Mouse (Mus musculus) mouse embryonic stem cell (cell line): ENCODE data around the gene Yod1.

Experiments
- in situ Hi-C, 2 experiments: fragments of 300-500 bp; cut with MboI; formaldehyde crosslinking; loops; 1 replicate in 1 of 2; 3 replicates in 1 of 2; pipeline ENCODE4 v1.14.3; 2019 to 2020; ENCODE audit warnings: low sequenced_read_pairs in 2 of 2, low pct_unique_long_range_greater_than_20kb in 1 of 2, mixed read lengths in 1 of 2; ENCODE audit not compliant: unreplicated experiment in 1 of 2

The Yod1 gene

GRCm38 (mm10) chr1:130729153-130729552, 12.0 kb downstream of the Yod1 start, which contains the start of gene Pfkfb2:
Gene Pfkfb2 (minus strand): TSS chr1:130729253.
- in situ Hi-C loops, result no loop called here

DNA sequence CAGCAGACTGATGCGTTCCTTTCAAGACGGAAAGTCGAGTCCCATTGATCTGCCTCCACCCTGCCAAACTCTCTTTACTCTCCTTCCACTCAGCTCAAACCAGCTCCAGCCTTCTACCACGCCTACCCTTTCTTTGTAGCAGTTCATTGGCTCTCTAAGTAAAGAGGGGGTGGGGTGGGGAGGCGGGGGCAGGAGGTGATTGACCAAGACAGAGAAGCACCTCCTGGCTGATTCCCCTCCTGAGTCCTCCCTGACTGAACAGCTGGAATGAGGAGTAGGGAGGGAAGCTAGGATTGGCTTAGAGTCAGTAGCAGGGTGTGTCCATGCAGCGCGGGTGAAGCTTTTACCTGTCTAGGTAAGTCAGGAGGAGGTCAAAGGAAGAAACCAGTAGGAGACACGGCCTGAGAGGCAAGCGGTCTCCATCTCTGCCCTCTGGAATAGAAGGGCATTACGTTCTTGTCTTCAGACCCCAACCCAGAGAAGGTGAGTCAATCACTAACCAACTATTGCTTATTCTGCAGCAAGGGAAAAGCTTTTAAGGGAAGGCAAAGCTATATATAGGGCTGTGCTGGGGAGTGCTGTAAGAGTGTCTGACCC, 14.7 kb downstream of the Yod1 start, which contains the start of gene AA986860:
Gene AA986860, plus strand, starts transcription at position 236 of the 597 bp plus-strand sequence.
- in situ Hi-C loops, result no loop called here

- in situ Hi-C loops, result no loop called here
These were observed 15.9 kb downstream of the Yod1 start for GRCm38 (mm10) chr1:130732706-130733658.

GRCm38 (mm10) chr1:130733671-130734070, 16.5 kb downstream of the Yod1 start:
- in situ Hi-C loops, result no loop called here

- in situ Hi-C loops, result no loop called here
These were observed 17.3 kb downstream of the Yod1 start for GRCm38 (mm10) chr1:130734452-130734851.

- in situ Hi-C loops, result no loop called here
These were observed 17.7 kb downstream of the Yod1 start for GRCm38 (mm10) chr1:130734852-130735251.

GRCm38 (mm10) chr1:130737411-130737881, 20.3 kb downstream of the Yod1 start:
- in situ Hi-C loops, result no loop called here

DNA sequence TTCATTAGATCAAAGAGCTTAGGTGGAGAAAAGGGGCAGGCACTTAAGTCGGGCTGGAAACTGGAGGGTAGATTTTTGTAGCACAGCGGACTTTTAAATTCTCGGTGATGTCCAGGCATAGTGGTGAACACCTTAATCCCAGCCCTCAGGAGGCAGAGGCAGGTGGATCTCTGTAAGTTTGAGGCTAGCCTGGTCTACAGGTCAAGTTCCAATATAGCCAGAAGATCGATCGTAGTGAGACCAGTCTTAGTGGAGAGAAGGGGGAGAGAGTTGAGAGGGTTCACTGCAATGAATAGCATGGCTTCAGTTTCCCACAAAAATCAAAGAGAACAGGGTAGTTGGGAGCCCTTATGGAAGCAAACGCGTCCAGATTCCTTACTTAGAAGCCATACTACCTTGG, 20.8 kb downstream of the Yod1 start:
- in situ Hi-C loops, result no loop called here

DNA sequence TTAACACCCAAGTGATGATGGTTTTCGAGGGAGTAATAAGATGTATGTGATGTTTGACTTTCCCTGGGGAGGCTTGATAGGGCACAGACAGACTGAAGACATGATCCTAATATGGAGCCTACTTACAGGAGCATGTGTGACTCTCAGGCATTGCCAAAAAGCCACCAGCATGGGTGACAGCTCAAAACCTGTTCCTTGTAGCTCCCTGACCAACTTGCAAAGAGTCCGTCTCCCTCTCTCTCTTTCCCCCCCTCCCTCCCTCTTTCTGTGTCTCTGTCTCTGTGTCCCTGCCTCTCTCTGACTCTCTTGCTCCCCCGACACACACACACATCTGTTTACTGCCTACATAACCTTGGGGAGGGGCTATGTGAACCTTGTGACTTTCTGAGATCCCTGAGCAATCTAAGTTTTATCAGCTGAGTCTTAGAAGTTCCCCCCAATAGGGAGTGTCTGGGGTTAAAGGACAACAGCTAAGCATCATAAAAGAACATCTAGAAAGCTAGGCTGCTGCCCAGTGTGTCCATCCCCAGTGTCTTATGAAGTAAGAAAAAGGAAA, 21.5 kb downstream of the Yod1 start:
- in situ Hi-C loops, result no loop called here

DNA sequence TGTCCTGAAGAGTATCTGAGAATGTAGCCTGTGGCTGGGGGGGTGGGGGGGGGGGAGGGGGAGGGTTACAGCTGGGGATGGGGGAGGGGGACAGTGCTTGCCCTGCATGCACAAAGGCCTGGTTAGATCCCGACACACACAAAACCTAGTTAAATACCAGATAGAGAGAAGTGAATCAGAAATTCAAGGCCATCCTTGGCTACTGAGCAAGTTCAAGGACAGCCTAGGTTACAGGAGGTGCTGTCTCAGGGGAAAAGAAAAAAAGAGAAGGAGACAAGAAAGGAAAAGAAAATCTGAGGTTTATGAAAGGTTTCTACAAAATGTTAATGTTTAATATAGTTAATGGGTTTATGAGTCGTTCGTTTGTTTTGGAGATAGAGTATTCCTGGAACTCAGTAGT, 22.5 kb downstream of the Yod1 start:
- in situ Hi-C loops, result no loop called here

GRCm38 (mm10) chr1:130740227-130740648, 23.1 kb downstream of the Yod1 start:
- in situ Hi-C loops, result no loop called here

- in situ Hi-C loops, result no loop called here
These were observed 23.9 kb downstream of the Yod1 start for GRCm38 (mm10) chr1:130740781-130741720.

GRCm38 (mm10) chr1:130742201-130742600, 25.1 kb downstream of the Yod1 start:
- in situ Hi-C loops, result no loop called here

- in situ Hi-C loops, result no loop called here
These were observed 26.6 kb downstream of the Yod1 start for GRCm38 (mm10) chr1:130743775-130744174.

- in situ Hi-C loops, result no loop called here
These were observed 27.1 kb downstream of the Yod1 start for GRCm38 (mm10) chr1:130744217-130744616.

GRCm38 (mm10) chr1:130744961-130745360, 27.8 kb downstream of the Yod1 start:
- in situ Hi-C loops, result no loop called here

GRCm38 (mm10) chr1:130745591-130745990, 28.5 kb downstream of the Yod1 start:
- in situ Hi-C loops, result no loop called here

- in situ Hi-C loops, result no loop called here
These were observed 29.7 kb downstream of the Yod1 start for GRCm38 (mm10) chr1:130746819-130747218.
